Mouse (Mus musculus) heart, adult 8-10 months (tissue): ENCODE data around the gene Cep85l. TPM values are rescaled to one million over a fixed set of nuclear protein-coding genes. Genes with fewer than 3 reads are reported as not detected.
A peak's percentile ranks its signal among the peaks of the same experiment; 100 is the strongest.

Experiments
- DNase-seq: peaks from one replicate; pipeline ENCODE4 v3.0.0; 2022; ENCODE audit warnings: low spot score
- total RNA-seq, 4 experiments: library from RNA; stranded (reverse); gene quantifications; 2 replicates each; pipeline ENCODE4 v1.2.4; 2022

Gene Cep85l
- total RNA-seq, 4 experiments from 2014 or later: 13.1 to 16.0 (median 14.3) TPM

- DNase-seq: no peak
Observed at GRCm38 (mm10) chr10:53342166-53342728, 37.5 kb downstream of the Cep85l start.

DNA sequence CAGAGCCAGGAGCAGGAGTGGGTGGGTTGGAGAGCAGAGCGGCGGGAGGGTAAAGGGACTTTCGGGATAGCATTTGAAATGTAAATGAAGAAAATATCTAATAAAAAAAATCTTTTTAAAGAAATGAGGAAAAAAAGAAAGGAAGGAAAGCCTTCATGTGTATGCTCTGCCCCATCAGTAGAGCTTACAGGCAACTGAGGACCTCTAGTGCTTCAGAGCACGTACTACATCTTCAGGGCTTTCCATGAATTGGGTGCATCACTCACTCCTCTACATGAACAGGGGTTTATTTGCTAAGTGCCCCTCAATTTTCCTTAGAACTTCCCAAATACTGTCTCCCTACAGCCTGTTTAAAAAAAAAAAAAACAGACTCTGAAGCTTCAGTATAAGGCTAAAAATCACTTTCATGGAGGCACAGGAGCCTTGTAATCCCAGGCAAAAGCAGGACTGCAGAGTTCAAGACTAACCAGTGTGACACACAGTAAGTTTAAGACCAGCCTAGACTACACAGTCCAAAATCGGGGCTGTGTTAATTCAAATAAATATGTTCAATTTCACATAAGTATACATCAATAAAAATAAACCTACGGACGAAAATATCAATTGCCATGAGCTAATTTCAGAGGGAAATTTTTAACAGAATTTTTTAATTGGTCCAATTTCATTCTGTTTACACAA, 38.3 kb downstream of the Cep85l start:
- DNase-seq: no peak

DNA sequence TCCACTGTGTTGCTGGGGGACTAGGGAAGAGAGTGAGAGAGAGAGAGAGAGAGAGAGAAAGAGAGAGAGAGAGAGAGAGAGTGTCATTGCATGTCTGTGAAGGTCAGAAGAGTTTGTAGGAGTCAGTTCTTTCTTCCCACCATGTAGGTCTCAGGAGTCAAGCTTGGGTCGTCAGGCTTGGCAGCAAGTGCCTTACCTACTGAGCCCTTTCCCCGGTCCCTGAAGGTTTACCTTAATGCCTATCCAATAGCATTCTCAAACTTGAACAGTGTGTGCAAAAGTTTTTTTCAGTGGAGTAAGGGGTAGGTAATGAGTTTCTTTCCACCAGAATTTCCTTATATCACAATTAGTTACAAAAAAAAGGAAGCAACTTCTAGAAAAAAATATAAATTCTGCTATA, 40.7 kb downstream of the Cep85l start:
- no peak for DNase-seq

DNA sequence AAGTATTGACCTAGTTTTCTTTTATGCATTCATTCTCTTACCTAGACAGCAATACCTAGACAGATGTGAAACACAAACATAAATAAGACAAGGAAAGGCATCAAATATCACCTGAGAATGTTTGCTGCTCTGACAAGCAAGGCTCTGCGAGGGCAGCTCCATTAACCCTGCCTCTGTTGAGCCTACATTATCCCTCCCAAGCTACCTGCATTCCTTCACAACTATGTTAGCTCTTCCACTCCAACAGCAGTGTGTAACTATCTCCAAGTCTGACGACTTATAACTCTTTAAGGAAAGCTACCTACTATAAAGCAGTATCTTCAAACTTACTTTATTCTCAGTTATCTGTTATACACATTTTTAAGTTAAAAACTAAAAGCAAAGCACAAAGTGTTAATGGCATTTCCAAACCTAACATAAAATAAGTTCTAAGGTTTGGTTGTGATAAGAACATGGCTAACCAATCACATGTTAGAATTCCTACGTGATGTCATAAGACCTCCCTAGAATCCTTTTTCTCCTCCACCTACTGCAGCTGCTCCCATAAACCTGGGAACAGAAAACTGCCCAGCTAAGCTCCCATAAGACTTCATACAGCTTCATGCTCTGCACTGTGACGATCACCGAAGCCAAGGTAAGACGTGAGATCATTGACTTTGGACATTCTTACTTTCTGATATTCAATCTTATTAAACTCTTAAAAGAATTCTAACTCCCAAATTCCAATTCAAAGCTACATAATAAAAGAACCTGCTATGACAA, 42.4 kb downstream of the Cep85l start, which contains the start of gene Pln:
TSS of gene Pln (plus strand) at position 506 of the 762 bp plus-strand sequence.
- DNase-seq: no peak

- no peak for DNase-seq
Observed at GRCm38 (mm10) chr10:53335974-53336373, 43.8 kb downstream of the Cep85l start.

GRCm38 (mm10) chr10:53335266-53335665, 44.5 kb downstream of the Cep85l start:
- no peak for DNase-seq

DNA sequence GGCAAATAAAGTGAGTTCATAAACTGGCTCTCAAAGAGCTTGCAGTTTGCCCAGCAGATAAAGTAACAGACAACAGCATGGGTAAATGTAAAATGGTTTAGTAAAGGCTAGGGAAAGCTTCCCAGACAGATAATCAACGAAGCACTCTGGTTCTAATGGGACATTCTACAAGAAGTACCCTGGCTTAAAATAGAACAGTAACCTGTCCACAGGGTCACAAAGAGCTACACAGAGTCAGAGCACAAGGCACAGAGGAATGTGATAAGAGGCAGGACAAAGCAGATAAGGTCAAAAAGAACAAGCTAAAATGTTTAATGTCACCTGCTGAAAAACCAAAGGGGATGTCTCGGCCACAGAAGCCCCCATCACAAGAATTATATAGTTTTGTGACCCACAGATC, 47.0 kb downstream of the Cep85l start:
- DNase-seq: no peak

- no peak for DNase-seq
Observed at GRCm38 (mm10) chr10:53329257-53329656, 50.5 kb downstream of the Cep85l start.

DNA sequence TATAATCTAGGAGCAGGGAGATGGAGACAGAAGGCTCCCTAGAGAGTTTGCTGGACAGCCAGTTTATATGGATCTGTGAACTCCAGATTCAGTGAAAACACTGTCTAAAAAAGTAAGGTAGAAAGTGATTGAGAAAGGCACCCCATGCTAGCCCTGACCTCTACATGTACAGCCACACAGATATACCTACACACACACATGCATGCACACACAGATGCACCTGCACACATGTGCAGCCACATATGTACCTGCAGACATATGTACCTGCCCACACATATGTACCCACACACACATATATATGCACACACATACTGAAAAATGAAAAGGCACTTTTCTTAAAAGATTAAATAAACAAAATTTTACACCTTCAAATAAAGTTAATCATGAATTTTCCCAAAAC, 53.4 kb downstream of the Cep85l start:
- DNase-seq: no peak

- peak; percentile 88 for DNase-seq
Observed at GRCm38 (mm10) chr10:53324663-53325062, 55.1 kb downstream of the Cep85l start.

DNA sequence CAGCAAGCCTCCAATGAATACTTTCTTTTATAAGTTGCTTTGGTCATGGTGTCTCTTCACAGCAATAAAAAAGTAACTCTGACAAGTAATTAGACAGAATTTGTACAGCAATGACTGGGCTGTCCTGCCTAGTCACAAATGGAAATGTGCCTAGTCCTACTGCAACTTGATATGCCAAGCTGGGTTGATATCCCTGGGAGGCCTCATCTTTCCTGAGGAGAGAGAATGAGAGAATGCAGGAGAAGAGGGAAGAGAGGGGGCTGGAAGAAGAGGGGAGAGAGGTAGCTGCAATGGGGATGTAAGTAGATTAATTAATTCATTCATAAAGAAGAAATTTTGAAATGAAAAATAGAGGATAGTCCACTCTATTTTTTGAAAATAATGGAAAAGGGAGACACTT, 56.4 kb downstream of the Cep85l start:
- DNase-seq: no peak

- DNase-seq: no peak
Observed at GRCm38 (mm10) chr10:53306674-53307073, 73.1 kb downstream of the Cep85l start.

- DNase-seq: peak; percentile 26
Observed at GRCm38 (mm10) chr10:53305867-53306266, 73.9 kb downstream of the Cep85l start.

DNA sequence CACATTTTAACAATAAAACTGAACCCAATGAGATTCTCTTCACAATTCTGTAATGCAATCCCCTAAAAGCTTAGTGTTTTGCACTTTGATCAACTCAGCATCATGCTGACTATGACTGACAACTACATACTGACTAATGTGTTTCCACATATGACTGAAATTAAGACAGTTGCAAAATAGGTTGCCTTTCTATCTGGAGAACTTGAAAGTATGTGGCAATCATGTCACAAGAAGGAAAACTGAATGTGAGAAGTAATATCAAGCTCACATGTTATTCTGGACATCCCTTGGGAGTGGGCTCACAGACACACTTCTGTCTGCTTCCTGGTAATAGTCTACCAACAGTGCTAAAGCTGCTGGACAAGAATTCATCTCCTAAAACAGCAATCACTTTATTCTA, 94.6 kb downstream of the Cep85l start:
- DNase-seq: no peak

- DNase-seq: no peak
Observed at GRCm38 (mm10) chr10:53272228-53272627, 107.5 kb downstream of the Cep85l start.

DNA sequence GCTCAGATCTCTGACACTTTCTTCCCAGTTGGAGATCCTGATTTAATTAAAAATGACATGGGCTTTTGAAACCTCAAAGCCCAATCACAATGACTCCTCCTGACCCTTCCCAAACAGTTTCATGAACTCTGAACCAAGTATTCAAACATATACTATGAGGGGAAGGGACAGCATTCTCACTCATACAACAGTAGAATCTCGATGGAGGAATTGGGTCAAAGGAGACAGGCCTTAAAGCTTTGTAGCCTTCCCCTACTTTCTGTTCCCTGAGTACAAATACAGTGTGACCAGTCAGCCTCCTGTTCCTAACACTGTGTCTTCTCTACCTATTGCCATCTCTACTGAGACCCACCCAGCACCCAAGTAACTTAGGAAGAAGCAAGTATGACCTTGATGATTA, 117.7 kb downstream of the Cep85l start:
- DNase-seq: no peak

- DNase-seq: no peak
Observed at GRCm38 (mm10) chr10:53235381-53235780, 144.4 kb downstream of the Cep85l start.

GRCm38 (mm10) chr10:53234683-53235082, 145.1 kb downstream of the Cep85l start:
- no peak for DNase-seq

- DNase-seq: no peak
Observed at GRCm38 (mm10) chr10:53234086-53234613, 145.6 kb downstream of the Cep85l start.

- no peak for DNase-seq
Observed at GRCm38 (mm10) chr10:53230809-53231208, 148.9 kb downstream of the Cep85l start.

- DNase-seq: no peak
Observed at GRCm38 (mm10) chr10:53229190-53229589, 150.6 kb downstream of the Cep85l start.
